Mouse (Mus musculus) neural tube, embryonic 12.5 days (tissue): ENCODE results near the gene Tsen34. TPM values are rescaled to one million over a fixed set of nuclear protein-coding genes. Genes with fewer than 3 reads are reported as not detected.
"Not testable (repeated sequence)": the region's sequence is repeated elsewhere in the genome, so short reads cannot be mapped to it uniquely, and the experiment has no call there.

Source experiments
- ATAC-seq: fragments of 200-750 bp; cut with Nextera tagmentation; 2 replicates; pipeline ENCODE4 v1.8.0; 2017; ENCODE audit warnings: low read depth, mild to moderate bottlenecking, moderate TSS enrichment, moderate library complexity; ENCODE audit not compliant: low FRiP score
- H3K27ac ChIP-seq: fragments of 300-500 bp; sonication (generic); 2 replicates; pipeline ENCODE4 v1.5.1; 2016
- H3K27me3 ChIP-seq: fragments of 300-500 bp; sonication (generic); replicated peaks from 2 replicates; pipeline ENCODE4 v1.6.1; 2016; ENCODE audit warnings: mild to moderate bottlenecking
- H3K36me3 ChIP-seq: fragments of 300-500 bp; sonication (generic); 2 replicates; pipeline ENCODE4 v1.6.1; 2016; ENCODE audit warnings: mild to moderate bottlenecking
- H3K4me1 ChIP-seq: fragments of 300-500 bp; sonication (generic); 2 replicates; pipeline ENCODE4 v1.6.1; 2016
- H3K4me2 ChIP-seq: fragments of 300-500 bp; sonication (generic); replicated peaks from 2 replicates; pipeline ENCODE4 v1.6.1; 2016; ENCODE audit warnings: mild to moderate bottlenecking
- H3K4me3 ChIP-seq: fragments of 300-500 bp; sonication (generic); 2 replicates; pipeline ENCODE4 v1.5.1; 2016
- H3K9ac ChIP-seq: fragments of 300-500 bp; sonication (generic); 2 replicates; pipeline ENCODE4 v1.6.1; 2016; ENCODE audit warnings: mild to moderate bottlenecking
- H3K9me3 ChIP-seq: fragments of 300-500 bp; sonication (generic); 2 replicates; pipeline ENCODE4 v1.6.1; 2016; ENCODE audit warnings: mild to moderate bottlenecking
- WGBS: fragments of 180-500 bp; shearing (Covaris S2); methylation state at CpG from one replicate; pipeline ENCODE4 v1.1.7; 2016; 5-methylcytosine and 5-hydroxymethylcytosine counted together
- microRNA-seq: library from miRNA; unstranded; fragments of <30 nt; microRNA quantifications from one replicate; pipeline ENCODE4, GENCODE M21; 2017
- polyA plus RNA-seq: library from polyadenylated mRNA; unstranded; fragments of >200 nt; fragmentation: Nextera tagmentation; extraction: Ambion mirVana; gene quantifications from 2 replicates; pipeline ENCODE4 v1.2.1, GENCODE M21; 2016

Gene Tsen34
- polyA plus RNA-seq, 1 experiment from 2014 or later, result 225 TPM

GRCm38 (mm10) chr7:3707027-3707426 lies 14.4 kb downstream of the Tsen34 start:
- Histone ChIP-seq H3K27me3 (no peaks in the 10 kb centered on the region), H3K27ac (no peak overlapping the region), H3K4me1 (peaks cover 22% of the 10 kb centered on the region), H3K9me3 (no peaks in the 10 kb centered on the region), H3K4me2 (peak overlapping the region; percentile 82), H3K4me3 (no peak overlapping the region; the same call in 1 of the 2 replicates), H3K9ac (no peak overlapping the region), H3K36me3 (peaks cover 23% of the 10 kb centered on the region)
- WGBS, result 55% methylated on average over 4 of the region's 4 CpGs
- ATAC-seq, result no peak

- Histone ChIP-seq H3K9ac (no peak overlapping the region), H3K27me3 (no peaks in the 10 kb centered on the region), H3K4me3 (no peak overlapping the region), H3K4me2 (no peak overlapping the region), H3K4me1 (peaks cover 22% of the 10 kb centered on the region), H3K27ac (no peak overlapping the region), H3K36me3 (peaks cover 23% of the 10 kb centered on the region), H3K9me3 (no peaks in the 10 kb centered on the region)
- WGBS, result 21% methylated on average over 7 of the region's 7 CpGs
- no peak for ATAC-seq
Measured at GRCm38 (mm10) chr7:3707568-3708413, 15.1 kb downstream of the Tsen34 start.

- not testable (repeated sequence) for ATAC-seq, H3K27ac ChIP-seq
- WGBS, result 38% methylated on average over 5 of the region's 5 CpGs
Measured at GRCm38 (mm10) chr7:3708447-3708980, 15.9 kb downstream of the Tsen34 start.

GRCm38 (mm10) chr7:3709000-3709399 lies 16.3 kb downstream of the Tsen34 start:
- Histone ChIP-seq H3K4me3 (no peak overlapping the region), H3K27me3 (no peaks in the 10 kb centered on the region), H3K9ac (no peak overlapping the region), H3K27ac (no peak overlapping the region), H3K36me3 (peaks cover 23% of the 10 kb centered on the region), H3K9me3 (no peaks in the 10 kb centered on the region), H3K4me2 (no peak overlapping the region), H3K4me1 (peaks cover 22% of the 10 kb centered on the region)
- ATAC-seq, result no peak
- WGBS, result 90% methylated on average over 1 of the region's 1 CpGs

More at GRCm38 (mm10) chr7:3708447-3708980, 15.9 kb downstream of the Tsen34 start:
- H3K4me3 ChIP-seq, H3K9me3 ChIP-seq, H3K4me2 ChIP-seq, H3K9ac ChIP-seq, H3K27me3 ChIP-seq: not testable (repeated sequence)
- Histone ChIP-seq H3K36me3 (peaks cover 23% of the 10 kb centered on the region), H3K4me1 (peaks cover 22% of the 10 kb centered on the region)

GRCm38 (mm10) chr7:3712264-3712942 lies 19.7 kb downstream of the Tsen34 start:
- H3K27me3 ChIP-seq, result no peaks in the 10 kb centered on the region
- no peak for ATAC-seq

GRCm38 (mm10) chr7:3715249-3715648 lies 22.6 kb downstream of the Tsen34 start:
- Histone ChIP-seq H3K36me3 (no peaks in the 10 kb centered on the region), H3K27ac (no peak overlapping the region), H3K27me3 (no peaks in the 10 kb centered on the region), H3K9ac (no peak overlapping the region), H3K4me2 (no peak overlapping the region), H3K4me1 (no peaks in the 10 kb centered on the region), H3K4me3 (no peak overlapping the region), H3K9me3 (no peaks in the 10 kb centered on the region)
- WGBS, result 68% methylated on average over 1 of the region's 1 CpGs
- ATAC-seq, result no peak

More at GRCm38 (mm10) chr7:3712264-3712942, 19.7 kb downstream of the Tsen34 start:
- no peak overlapping the region for H3K9ac ChIP-seq
- 38% methylated on average over 5 of the region's 5 CpGs for WGBS
- H3K36me3 ChIP-seq, result peaks cover 8% of the 10 kb centered on the region; the same call in 1 of the 2 replicates
- H3K27ac ChIP-seq, result no peak overlapping the region
- no peak overlapping the region for H3K4me2 ChIP-seq
- no peak overlapping the region for H3K4me3 ChIP-seq
- no peaks in the 10 kb centered on the region for H3K9me3 ChIP-seq
- H3K4me1 ChIP-seq, result no peaks in the 10 kb centered on the region

- H3K9me3 ChIP-seq, H3K9ac ChIP-seq, H3K4me3 ChIP-seq, H3K36me3 ChIP-seq, H3K4me2 ChIP-seq, H3K4me1 ChIP-seq, ATAC-seq, H3K27me3 ChIP-seq, H3K27ac ChIP-seq: not testable (repeated sequence)
- 61% methylated on average over 2 of the region's 3 CpGs for WGBS
Measured at GRCm38 (mm10) chr7:3720268-3720667, 27.6 kb downstream of the Tsen34 start, which contains the start of gene Pirb. Gene Pirb (minus strand): TSS chr7:3720391.

- not testable (repeated sequence) for H3K27me3 ChIP-seq, H3K4me2 ChIP-seq, H3K9me3 ChIP-seq, H3K27ac ChIP-seq, H3K36me3 ChIP-seq, H3K4me1 ChIP-seq, H3K4me3 ChIP-seq, H3K9ac ChIP-seq, ATAC-seq
Measured at GRCm38 (mm10) chr7:3725459-3725858, 32.8 kb downstream of the Tsen34 start.

GRCm38 (mm10) chr7:3732675-3733074 lies 40.0 kb downstream of the Tsen34 start:
- H3K9ac ChIP-seq, H3K9me3 ChIP-seq, H3K27me3 ChIP-seq, H3K36me3 ChIP-seq, H3K4me2 ChIP-seq, H3K4me1 ChIP-seq, ATAC-seq, H3K4me3 ChIP-seq, H3K27ac ChIP-seq: not testable (repeated sequence)
- no CpG with 5 or more reads among the region's 1 CpGs for WGBS

Small RNA genes lying within 50 kb of the gene (microRNA-seq; reads per million reads assigned to microRNA genes)
- gene Mir3572, result 1.7 reads per million

Other genes with a start within 250 kb of the Tsen34 start
- gene Tarm1, start 190.2 kb upstream of the Tsen34 start, polyA plus RNA-seq, result not detected in 2 replicates
- 0.24 and 0.29 TPM in 2 replicates for gene Oscar, start 76.7 kb upstream of the Tsen34 start, polyA plus RNA-seq
- 368 and 375 TPM in 2 replicates for gene Ndufa3, start 75.5 kb upstream of the Tsen34 start, polyA plus RNA-seq
- gene Tfpt, start 62.9 kb upstream of the Tsen34 start, polyA plus RNA-seq, result 39.3 and 39.7 TPM in 2 replicates
- gene Prpf31, start 62.9 kb upstream of the Tsen34 start, polyA plus RNA-seq, result 126 TPM in 2 replicates
- gene Cnot3, start 47.6 kb upstream of the Tsen34 start, polyA plus RNA-seq, result 58.2 and 58.3 TPM in 2 replicates
- gene Leng1, start 27.0 kb upstream of the Tsen34 start, polyA plus RNA-seq, result 23.4 and 25.7 TPM in 2 replicates
- gene Tmc4, start 15.3 kb upstream of the Tsen34 start, polyA plus RNA-seq, result 3.2 and 4.0 TPM in 2 replicates
- gene Mboat7, start 660 bp downstream of the Tsen34 start, polyA plus RNA-seq, result 44.3 and 47.5 TPM in 2 replicates
- gene Rps9, start 11.1 kb downstream of the Tsen34 start, polyA plus RNA-seq, result 989 and 1,067 TPM in 2 replicates
- gene Pirb, start 27.5 kb downstream of the Tsen34 start, polyA plus RNA-seq, result 0.18 and 0.20 TPM in 2 replicates
- not detected in 2 replicates for gene Gm15448, start 132.8 kb downstream of the Tsen34 start, polyA plus RNA-seq
- gene Pira2, start 152.2 kb downstream of the Tsen34 start, polyA plus RNA-seq, result not detected in 2 replicates
- gene Gm14548, start 205.3 kb downstream of the Tsen34 start, polyA plus RNA-seq, result 0.17 TPM in 1 of 2 replicates, not detected in the other
- not detected in 2 replicates for gene Lilra6, start 222.6 kb downstream of the Tsen34 start, polyA plus RNA-seq